Mouse (Mus musculus): Measurements from ENCODE around the gene Wnt4. TPM values are rescaled to one million over a fixed set of nuclear protein-coding genes. Genes with fewer than 3 reads are reported as not detected.

Wnt4 gene
- polyA plus RNA-seq, 1 experiment from 2014 or later, result 0.71 TPM

DNA sequence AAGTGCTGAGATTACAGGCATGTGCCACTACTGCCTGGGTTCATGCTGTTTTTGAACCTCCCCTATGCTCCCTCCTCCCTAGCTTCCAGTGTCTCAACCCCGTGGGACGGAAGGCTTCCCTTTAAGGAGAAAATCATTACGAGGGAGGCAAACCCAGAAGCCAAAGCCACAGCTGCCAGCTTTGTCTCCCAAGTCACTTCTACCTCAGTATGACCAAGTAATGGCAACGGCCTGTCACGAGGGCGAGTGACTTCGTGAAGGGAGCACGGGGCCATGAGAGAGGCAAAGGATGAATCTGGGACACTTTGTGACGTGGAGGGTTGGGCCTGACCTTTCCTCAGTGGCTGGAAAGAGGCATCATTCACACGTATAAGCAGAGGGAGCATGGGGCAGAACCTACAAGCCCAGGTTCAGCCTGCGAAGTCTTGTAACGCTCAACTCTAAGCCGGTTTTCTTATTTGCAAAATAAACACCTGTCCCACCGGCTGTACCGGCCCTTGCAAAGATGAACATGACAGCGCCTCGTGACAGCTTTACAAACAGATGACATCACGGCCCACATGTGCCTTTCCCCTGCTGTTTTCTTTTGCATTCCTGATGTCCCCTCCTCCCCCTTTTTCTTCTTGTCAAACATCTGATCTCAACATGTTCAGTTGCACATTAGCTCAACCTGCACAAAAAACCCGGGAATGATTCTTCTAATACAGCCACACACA, 29.9 kb downstream of the Wnt4 start:
- ATAC-seq (replicated peaks; ENCODE audit: extremely low read depth, insufficient read depth, low FRiP score), result no peak
- no peaks in the 10 kb centered on the region for H3K9me3 ChIP-seq (replicated peaks; ENCODE audit: control insufficient read depth, low read length)
- no peaks in the 10 kb centered on the region for H3K27me3 ChIP-seq (ENCODE audit: control insufficient read depth, insufficient read depth, low read length)
- no peak overlapping the region for H3K9ac ChIP-seq (ENCODE audit: low read length)
- H3K36me3 ChIP-seq (ENCODE audit: control insufficient read depth, insufficient read depth), result no peaks in the 10 kb centered on the region
- no peaks in the 10 kb centered on the region for H3K4me1 ChIP-seq (ENCODE audit: control insufficient read depth, insufficient read depth, low read length)
- H3K4me2 ChIP-seq (ENCODE audit: low read depth, low read length), result no peak overlapping the region
- 76% methylated on average over 19 of the region's 19 CpGs for WGBS
- no peak overlapping the region for H3K27ac ChIP-seq (ENCODE audit: low read length)
- no peak overlapping the region for H3K4me3 ChIP-seq (ENCODE audit: low read length)

DNA sequence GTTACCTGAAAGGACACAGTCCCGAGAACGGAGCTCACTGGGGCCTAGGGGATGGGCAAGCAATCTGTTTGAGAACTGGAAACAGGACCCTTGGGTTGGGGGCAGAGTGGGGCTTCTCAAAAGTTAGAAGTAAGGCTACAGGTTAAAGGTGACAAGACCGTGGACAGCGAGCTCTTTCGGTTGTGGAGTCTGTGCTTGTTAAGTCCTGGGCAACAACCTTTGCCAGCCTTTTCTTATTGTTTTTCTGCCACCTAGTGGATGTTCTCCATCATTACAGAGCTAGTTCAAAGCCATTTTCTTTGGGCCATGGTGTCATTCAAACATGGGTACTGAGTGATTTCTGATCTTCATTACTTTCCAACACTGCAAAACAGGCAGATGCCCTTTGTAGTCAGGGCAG, 31.1 kb downstream of the Wnt4 start:
- no peaks in the 10 kb centered on the region for H3K4me1 ChIP-seq (ENCODE audit: control insufficient read depth, insufficient read depth, low read length)
- 48% methylated on average over 5 of the region's 5 CpGs for WGBS
- ATAC-seq (replicated peaks; ENCODE audit: extremely low read depth, insufficient read depth, low FRiP score), result no peak
- no peaks in the 10 kb centered on the region for H3K9me3 ChIP-seq (replicated peaks; ENCODE audit: control insufficient read depth, low read length)
- H3K27me3 ChIP-seq (ENCODE audit: control insufficient read depth, insufficient read depth, low read length), result no peaks in the 10 kb centered on the region
- no peaks in the 10 kb centered on the region for H3K36me3 ChIP-seq (ENCODE audit: control insufficient read depth, insufficient read depth)
- H3K4me2 ChIP-seq (ENCODE audit: low read depth, low read length), result no peak overlapping the region
- H3K9ac ChIP-seq (ENCODE audit: low read length), result no peak overlapping the region
- H3K27ac ChIP-seq (ENCODE audit: low read length), result no peak overlapping the region
- H3K4me3 ChIP-seq (ENCODE audit: low read length), result no peak overlapping the region

DNA sequence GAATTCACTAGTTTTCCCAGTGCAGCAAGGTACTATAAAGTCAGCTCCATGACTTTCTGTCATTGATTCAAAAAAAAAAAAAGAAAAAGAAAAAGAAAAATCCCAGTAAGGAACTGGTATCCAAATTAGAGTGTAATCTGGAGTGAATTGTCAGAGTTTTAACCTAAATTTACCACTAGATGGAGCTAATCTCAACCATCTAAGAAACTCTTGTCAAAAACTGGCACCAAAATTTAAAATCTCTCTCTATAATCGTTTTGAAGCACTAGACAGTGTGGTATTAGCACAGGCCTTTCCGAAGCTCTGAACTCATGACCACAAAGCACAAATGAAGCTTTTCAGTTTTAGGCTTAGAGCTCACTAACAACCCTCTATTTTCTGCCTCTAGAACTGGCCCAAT, 36.2 kb downstream of the Wnt4 start:
- H3K27ac ChIP-seq (ENCODE audit: low read length), result no peak overlapping the region
- H3K27me3 ChIP-seq (ENCODE audit: control insufficient read depth, insufficient read depth, low read length), result no peaks in the 10 kb centered on the region
- H3K36me3 ChIP-seq (ENCODE audit: control insufficient read depth, insufficient read depth), result peaks cover 7% of the 10 kb centered on the region; the same call in 1 of the 2 replicates
- 52% methylated on average over 2 of the region's 2 CpGs for WGBS
- no peak overlapping the region for H3K4me2 ChIP-seq (ENCODE audit: low read depth, low read length)
- peaks cover 28% of the 10 kb centered on the region for H3K4me1 ChIP-seq (ENCODE audit: control insufficient read depth, insufficient read depth, low read length)
- no peak for ATAC-seq (replicated peaks; ENCODE audit: extremely low read depth, insufficient read depth, low FRiP score)
- H3K9me3 ChIP-seq (replicated peaks; ENCODE audit: control insufficient read depth, low read length), result no peaks in the 10 kb centered on the region
- no peak overlapping the region for H3K4me3 ChIP-seq (ENCODE audit: low read length)
- H3K9ac ChIP-seq (ENCODE audit: low read length), result no peak overlapping the region

DNA sequence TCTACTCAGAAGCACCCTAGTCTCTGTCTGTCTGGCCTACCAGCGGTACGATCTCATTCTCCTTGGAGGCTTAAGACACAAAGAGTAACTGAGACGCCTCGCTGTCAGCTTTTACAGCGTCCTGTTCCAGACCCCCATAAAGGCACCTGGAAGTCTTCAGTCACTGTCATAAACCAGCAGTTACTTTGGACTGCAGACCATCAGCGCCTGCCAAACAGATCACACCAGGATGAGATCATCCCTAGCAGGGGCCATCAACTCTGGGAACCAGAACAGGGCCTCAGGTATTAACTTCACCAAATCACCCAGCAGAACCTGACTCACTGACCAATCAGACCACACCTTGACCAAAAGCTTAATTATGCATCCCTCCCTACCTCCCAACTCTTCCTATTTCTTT, 37.3 kb downstream of the Wnt4 start:
- 42% methylated on average over 6 of the region's 6 CpGs for WGBS
- Histone ChIP-seq H3K36me3 (ENCODE audit: control insufficient read depth, insufficient read depth) (peaks cover 11% of the 10 kb centered on the region; the same call in 1 of the 2 replicates), H3K4me2 (ENCODE audit: low read depth, low read length) (no peak overlapping the region), H3K27ac (ENCODE audit: low read length) (no peak overlapping the region), H3K4me1 (ENCODE audit: control insufficient read depth, insufficient read depth, low read length) (peaks cover 28% of the 10 kb centered on the region), H3K27me3 (ENCODE audit: control insufficient read depth, insufficient read depth, low read length) (no peaks in the 10 kb centered on the region), H3K4me3 (ENCODE audit: low read length) (no peak overlapping the region), H3K9ac (ENCODE audit: low read length) (no peak overlapping the region), H3K9me3 (replicated peaks; ENCODE audit: control insufficient read depth, low read length) (no peaks in the 10 kb centered on the region)
- ATAC-seq (replicated peaks; ENCODE audit: extremely low read depth, insufficient read depth, low FRiP score), result no peak

DNA sequence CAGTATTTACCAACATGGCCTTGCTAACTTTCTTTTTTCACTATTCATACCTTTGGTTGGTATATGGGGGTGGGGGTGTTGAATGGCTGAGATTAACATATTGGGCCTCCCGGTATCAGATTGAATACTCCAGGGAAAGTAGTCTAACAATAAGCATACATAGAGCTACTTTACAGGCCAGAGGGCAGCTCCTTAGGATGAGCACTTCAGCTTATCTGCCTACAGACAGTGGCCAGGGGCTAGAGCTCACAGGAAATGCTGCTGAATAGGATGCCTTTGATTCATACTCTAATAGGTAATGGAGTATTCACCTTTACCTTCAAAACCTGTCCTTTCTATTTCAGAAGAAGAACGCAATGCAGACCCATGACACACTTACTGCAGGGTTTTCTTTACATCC, 37.8 kb downstream of the Wnt4 start:
- 77% methylated on average over 2 of the region's 2 CpGs for WGBS
- peaks cover 28% of the 10 kb centered on the region for H3K4me1 ChIP-seq (ENCODE audit: control insufficient read depth, insufficient read depth, low read length)
- H3K9ac ChIP-seq (ENCODE audit: low read length), result no peak overlapping the region
- H3K9me3 ChIP-seq (replicated peaks; ENCODE audit: control insufficient read depth, low read length), result no peaks in the 10 kb centered on the region
- H3K27me3 ChIP-seq (ENCODE audit: control insufficient read depth, insufficient read depth, low read length), result no peaks in the 10 kb centered on the region
- no peak overlapping the region for H3K4me3 ChIP-seq (ENCODE audit: low read length)
- H3K27ac ChIP-seq (ENCODE audit: low read length), result no peak overlapping the region
- no peak overlapping the region for H3K4me2 ChIP-seq (ENCODE audit: low read depth, low read length)
- no peak for ATAC-seq (replicated peaks; ENCODE audit: extremely low read depth, insufficient read depth, low FRiP score)
- peaks cover 11% of the 10 kb centered on the region; the same call in 1 of the 2 replicates for H3K36me3 ChIP-seq (ENCODE audit: control insufficient read depth, insufficient read depth)

DNA sequence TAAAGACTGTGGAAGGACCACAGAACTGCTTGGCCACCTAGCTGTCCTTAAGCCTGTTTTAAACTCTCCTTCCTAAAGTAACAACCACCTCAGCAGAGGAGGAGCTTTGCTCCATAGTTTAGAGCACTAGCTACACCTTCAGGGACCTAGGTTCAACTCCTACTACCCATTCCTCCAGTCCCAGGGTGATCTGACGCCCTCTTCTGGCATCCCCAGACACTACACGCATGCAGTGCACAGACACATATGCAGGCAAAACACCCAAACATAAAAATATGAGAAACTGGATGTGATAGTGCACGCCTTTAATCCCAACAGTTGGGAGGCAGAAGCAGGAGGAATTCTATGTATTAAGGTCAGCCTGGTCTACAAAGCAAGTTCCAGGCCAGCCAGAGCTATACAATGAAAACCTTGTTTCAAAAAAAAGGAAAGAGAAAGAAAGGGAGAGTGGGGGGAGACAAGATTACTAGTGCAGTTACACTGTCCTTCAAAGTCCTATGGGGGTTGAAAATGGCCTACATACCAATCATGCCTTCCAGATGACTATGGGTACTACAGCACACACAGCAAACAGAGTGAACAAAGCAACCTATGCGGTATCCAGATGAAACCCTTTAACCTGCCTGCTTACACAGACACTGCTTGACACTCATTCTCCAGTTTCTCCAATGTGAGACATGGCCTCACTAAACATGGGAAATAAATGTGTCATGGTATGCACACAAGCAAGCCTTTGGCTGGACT, 38.9 kb downstream of the Wnt4 start:
- H3K36me3 ChIP-seq (ENCODE audit: control insufficient read depth, insufficient read depth), result peaks cover 18% of the 10 kb centered on the region
- no peaks in the 10 kb centered on the region for H3K27me3 ChIP-seq (ENCODE audit: control insufficient read depth, insufficient read depth, low read length)
- no peak for ATAC-seq (replicated peaks; ENCODE audit: extremely low read depth, insufficient read depth, low FRiP score)
- H3K9me3 ChIP-seq (replicated peaks; ENCODE audit: control insufficient read depth, low read length), result no peaks in the 10 kb centered on the region
- H3K4me3 ChIP-seq (ENCODE audit: low read length), result no peak overlapping the region
- no peak overlapping the region; the same call in 1 of the 2 replicates for H3K9ac ChIP-seq (ENCODE audit: low read length)
- H3K4me2 ChIP-seq (ENCODE audit: low read depth, low read length), result no peak overlapping the region
- H3K4me1 ChIP-seq (ENCODE audit: control insufficient read depth, insufficient read depth, low read length), result peaks cover 28% of the 10 kb centered on the region
- WGBS, result 68% methylated on average over 4 of the region's 4 CpGs
- H3K27ac ChIP-seq (ENCODE audit: low read length), result peak overlapping the region; percentile 71

DNA sequence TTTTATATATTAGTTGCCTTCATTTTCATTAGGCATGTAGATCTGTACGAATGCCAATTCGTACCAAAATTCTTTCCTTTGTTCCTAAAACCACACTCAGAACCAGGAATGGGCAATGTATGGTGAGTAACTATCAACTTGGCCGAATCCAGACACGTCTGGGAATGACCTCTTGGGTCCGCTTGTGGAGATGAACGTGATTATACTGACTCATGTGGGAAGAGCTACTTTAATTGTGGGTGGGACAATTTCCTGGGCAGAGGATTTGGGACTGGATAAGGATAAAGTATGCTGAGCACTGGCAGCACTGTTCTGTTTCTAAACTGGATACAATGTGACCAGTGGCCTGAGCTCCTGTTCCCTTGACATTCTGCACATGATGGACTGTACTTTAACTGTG, 47.6 kb downstream of the Wnt4 start:
- Histone ChIP-seq H3K4me1 (ENCODE audit: control insufficient read depth, insufficient read depth, low read length) (no peaks in the 10 kb centered on the region), H3K9ac (ENCODE audit: low read length) (no peak overlapping the region), H3K4me2 (ENCODE audit: low read depth, low read length) (no peak overlapping the region), H3K27ac (ENCODE audit: low read length) (no peak overlapping the region), H3K27me3 (ENCODE audit: control insufficient read depth, insufficient read depth, low read length) (no peaks in the 10 kb centered on the region), H3K4me3 (ENCODE audit: low read length) (no peak overlapping the region), H3K9me3 (replicated peaks; ENCODE audit: control insufficient read depth, low read length) (no peaks in the 10 kb centered on the region), H3K36me3 (ENCODE audit: control insufficient read depth, insufficient read depth) (peaks cover 44% of the 10 kb centered on the region)
- no peak for ATAC-seq (replicated peaks; ENCODE audit: extremely low read depth, insufficient read depth, low FRiP score)
- WGBS, result 78% methylated on average over 6 of the region's 6 CpGs

DNA sequence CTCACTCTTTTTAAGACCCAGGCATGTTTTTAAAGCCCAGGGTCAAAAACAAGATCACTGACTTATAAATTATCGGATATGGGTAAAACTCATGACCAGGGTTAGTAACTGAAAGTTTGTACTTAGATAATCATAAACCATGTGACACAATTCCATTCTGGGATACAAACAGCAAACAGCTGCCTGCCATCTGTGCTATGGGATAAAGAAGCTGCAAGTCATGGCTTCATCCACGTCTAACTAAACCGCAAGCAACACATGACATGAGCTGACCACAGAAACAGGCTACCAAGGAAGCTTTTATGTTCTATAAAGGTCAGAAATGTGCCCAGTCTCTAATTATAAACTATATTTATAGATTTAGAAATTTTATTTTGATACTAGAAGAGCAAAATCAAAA, 49.2 kb downstream of the Wnt4 start:
- H3K27ac ChIP-seq (ENCODE audit: low read length), result no peak overlapping the region
- H3K9ac ChIP-seq (ENCODE audit: low read length), result no peak overlapping the region
- ATAC-seq (replicated peaks; ENCODE audit: extremely low read depth, insufficient read depth, low FRiP score), result no peak
- H3K4me3 ChIP-seq (ENCODE audit: low read length), result no peak overlapping the region
- H3K9me3 ChIP-seq (replicated peaks; ENCODE audit: control insufficient read depth, low read length), result no peaks in the 10 kb centered on the region
- H3K4me1 ChIP-seq (ENCODE audit: control insufficient read depth, insufficient read depth, low read length), result no peaks in the 10 kb centered on the region
- H3K4me2 ChIP-seq (ENCODE audit: low read depth, low read length), result no peak overlapping the region
- H3K27me3 ChIP-seq (ENCODE audit: control insufficient read depth, insufficient read depth, low read length), result no peaks in the 10 kb centered on the region
- peaks cover 34% of the 10 kb centered on the region for H3K36me3 ChIP-seq (ENCODE audit: control insufficient read depth, insufficient read depth)
- WGBS, result 81% methylated on average over 3 of the region's 3 CpGs

DNA sequence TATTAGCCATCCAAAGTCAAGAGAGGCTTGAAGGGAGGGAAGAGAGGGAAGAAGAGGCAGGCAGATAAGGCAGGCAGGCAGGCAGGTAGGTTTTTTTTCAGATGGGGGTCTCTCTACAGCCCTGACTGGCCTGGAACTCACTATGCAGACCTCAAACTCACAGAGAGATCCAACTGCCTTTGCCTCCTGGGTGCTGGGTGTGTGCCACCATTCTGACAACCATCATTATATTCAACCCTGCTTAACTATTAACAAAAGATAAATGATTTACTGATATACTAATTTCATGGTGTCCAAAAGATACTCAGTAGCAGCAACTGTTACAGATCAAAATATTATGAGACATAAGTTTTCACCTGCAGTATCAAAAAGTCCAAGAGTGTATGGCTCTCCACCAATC, 54.8 kb downstream of the Wnt4 start:
- H3K36me3 ChIP-seq (ENCODE audit: control insufficient read depth, insufficient read depth), result peaks cover 51% of the 10 kb centered on the region
- H3K27me3 ChIP-seq (ENCODE audit: control insufficient read depth, insufficient read depth, low read length), result no peaks in the 10 kb centered on the region
- no peak overlapping the region for H3K27ac ChIP-seq (ENCODE audit: low read length)

More for the DNA sequence above, 54.8 kb downstream of the Wnt4 start:
- Histone ChIP-seq H3K4me1 (ENCODE audit: control insufficient read depth, insufficient read depth, low read length) (peaks cover 9% of the 10 kb centered on the region), H3K9me3 (replicated peaks; ENCODE audit: control insufficient read depth, low read length) (no peaks in the 10 kb centered on the region), H3K9ac (ENCODE audit: low read length) (no peak overlapping the region), H3K4me2 (ENCODE audit: low read depth, low read length) (no peak overlapping the region), H3K4me3 (ENCODE audit: low read length) (no peak overlapping the region)
- ATAC-seq (replicated peaks; ENCODE audit: extremely low read depth, insufficient read depth, low FRiP score), result no peak

Data from heart, embryonic 16.5 days (tissue).